Mouse (Mus musculus) embryonic facial prominence, embryonic 15.5 days (tissue): Measurements from ENCODE around the gene Pdgfb. TPM values are rescaled to one million over a fixed set of nuclear protein-coding genes. Genes with fewer than 3 reads are reported as not detected.
A peak's percentile ranks its signal among the peaks of the same experiment; 100 is the strongest.

Experiments used
- ATAC-seq: fragments of 200-750 bp; cut with Nextera tagmentation; 2 replicates; pipeline ENCODE4 v1.8.0; 2017; ENCODE audit warnings: low read depth, moderate TSS enrichment; ENCODE audit not compliant: insufficient number of reproducible peaks, low FRiP score, low TSS enrichment
- H3K27ac ChIP-seq: fragments of 300-500 bp; sonication (generic); replicated peaks from 2 replicates; pipeline ENCODE4 v1.5.1; 2015; ENCODE audit warnings: mild to moderate bottlenecking, inconsistent platforms
- H3K27me3 ChIP-seq: fragments of 300-500 bp; sonication (generic); 2 replicates; pipeline ENCODE4 v1.6.1; 2015; ENCODE audit warnings: inconsistent platforms
- H3K36me3 ChIP-seq: fragments of 300-500 bp; sonication (generic); 2 replicates; pipeline ENCODE4 v1.6.1; 2015; ENCODE audit warnings: mild to moderate bottlenecking, inconsistent platforms
- H3K4me1 ChIP-seq: fragments of 300-500 bp; sonication (generic); 2 replicates; pipeline ENCODE4 v1.6.1; 2015; ENCODE audit warnings: inconsistent platforms
- H3K4me2 ChIP-seq: fragments of 300-500 bp; sonication (generic); replicated peaks from 2 replicates; pipeline ENCODE4 v1.6.1; 2015; ENCODE audit warnings: mild to moderate bottlenecking, inconsistent platforms
- H3K4me3 ChIP-seq: fragments of 300-500 bp; sonication (generic); replicated peaks from 2 replicates; pipeline ENCODE4 v1.5.1; 2015; ENCODE audit warnings: mild to moderate bottlenecking, inconsistent platforms
- H3K9ac ChIP-seq: fragments of 300-500 bp; sonication (generic); 2 replicates; pipeline ENCODE4 v1.6.1; 2015; ENCODE audit warnings: inconsistent platforms
- H3K9me3 ChIP-seq: fragments of 300-500 bp; sonication (generic); replicated peaks from 2 replicates; pipeline ENCODE4 v1.6.1; 2016; ENCODE audit warnings: inconsistent platforms
- WGBS: fragments of 180-500 bp; shearing (Covaris S2); methylation state at CpG from one replicate; pipeline ENCODE4 v1.1.7; 2015; 5-methylcytosine and 5-hydroxymethylcytosine counted together
- microRNA-seq: library from miRNA; unstranded; fragments of <30 nt; microRNA quantifications from one replicate; pipeline ENCODE4, GENCODE M21; 2016; ENCODE audit warnings: borderline number of aligned reads
- polyA plus RNA-seq: library from polyadenylated mRNA; unstranded; fragments of >200 nt; fragmentation: Nextera tagmentation; extraction: Ambion mirVana; gene quantifications from 2 replicates; pipeline ENCODE4 v1.2.1, GENCODE M21; 2015

Gene Pdgfb
- polyA plus RNA-seq, 1 experiment from 2014 or later: 5.2 TPM

- H3K27me3 ChIP-seq: no peaks in the 10 kb centered on the region
- 0 out of 2 replicates have a peak, but pooled peaks have one; percentile 12 for ATAC-seq
- 49% methylated on average over 11 of the region's 11 CpGs for WGBS
- no peak overlapping the region for H3K4me2 ChIP-seq
- H3K4me3 ChIP-seq: no peak overlapping the region
- H3K36me3 ChIP-seq: no peaks in the 10 kb centered on the region
- H3K27ac ChIP-seq: peak overlapping the region; percentile 58
- H3K9ac ChIP-seq: no peak overlapping the region
- H3K9me3 ChIP-seq: no peaks in the 10 kb centered on the region
- H3K4me1 ChIP-seq: peaks cover 38% of the 10 kb centered on the region
Measured at GRCm38 (mm10) chr15:79952504-79953231, 62.1 kb downstream of the Pdgfb start.

GRCm38 (mm10) chr15:79951730-79952503 lies 62.9 kb downstream of the Pdgfb start:
- ATAC-seq: no peak
- 28% methylated on average over 14 of the region's 14 CpGs for WGBS
- H3K4me3 ChIP-seq: no peak overlapping the region
- H3K4me2 ChIP-seq: no peak overlapping the region; the same call in 1 of the 2 replicates
- no peaks in the 10 kb centered on the region for H3K36me3 ChIP-seq
- H3K9me3 ChIP-seq: no peaks in the 10 kb centered on the region
- peaks cover 38% of the 10 kb centered on the region for H3K4me1 ChIP-seq
- H3K9ac ChIP-seq: no peak overlapping the region
- H3K27ac ChIP-seq: peak overlapping the region; percentile 58
- no peaks in the 10 kb centered on the region for H3K27me3 ChIP-seq

- WGBS: 57% methylated on average over 6 of the region's 6 CpGs
- peak overlapping the region; percentile 56; the same call in 1 of the 2 replicates for H3K4me2 ChIP-seq
- peak overlapping the region; percentile 58 for H3K27ac ChIP-seq
Measured at GRCm38 (mm10) chr15:79951226-79951625, 63.6 kb downstream of the Pdgfb start.

GRCm38 (mm10) chr15:79950250-79951025 lies 64.3 kb downstream of the Pdgfb start:
- no peak overlapping the region; the same call in 1 of the 2 replicates for H3K9ac ChIP-seq
- peak overlapping the region; percentile 58; the same call in 1 of the 2 replicates for H3K27ac ChIP-seq
- peak; percentile 40 for ATAC-seq
- H3K9me3 ChIP-seq: no peaks in the 10 kb centered on the region
- H3K27me3 ChIP-seq: no peaks in the 10 kb centered on the region
- H3K4me2 ChIP-seq: peak overlapping the region; percentile 56
- H3K4me3 ChIP-seq: peak overlapping the region; percentile 21
- H3K4me1 ChIP-seq: peaks cover 42% of the 10 kb centered on the region
- no peaks in the 10 kb centered on the region for H3K36me3 ChIP-seq
- WGBS: 2% methylated on average over 24 of the region's 24 CpGs

More at GRCm38 (mm10) chr15:79951226-79951625, 63.6 kb downstream of the Pdgfb start:
- no peaks in the 10 kb centered on the region for H3K27me3 ChIP-seq
- ATAC-seq: no peak
- no peaks in the 10 kb centered on the region for H3K9me3 ChIP-seq
- no peak overlapping the region for H3K4me3 ChIP-seq
- H3K4me1 ChIP-seq: peaks cover 41% of the 10 kb centered on the region
- H3K9ac ChIP-seq: no peak overlapping the region
- H3K36me3 ChIP-seq: no peaks in the 10 kb centered on the region

- no peak for ATAC-seq
- no peak overlapping the region for H3K4me3 ChIP-seq
- 67% methylated on average over 6 of the region's 6 CpGs for WGBS
- no peak overlapping the region for H3K9ac ChIP-seq
- H3K36me3 ChIP-seq: no peaks in the 10 kb centered on the region
- no peak overlapping the region for H3K4me2 ChIP-seq
- H3K9me3 ChIP-seq: no peaks in the 10 kb centered on the region
- H3K27ac ChIP-seq: no peak overlapping the region
- H3K4me1 ChIP-seq: peaks cover 40% of the 10 kb centered on the region
- H3K27me3 ChIP-seq: no peaks in the 10 kb centered on the region
Measured at GRCm38 (mm10) chr15:79947681-79948080, 67.1 kb downstream of the Pdgfb start.

DNA sequence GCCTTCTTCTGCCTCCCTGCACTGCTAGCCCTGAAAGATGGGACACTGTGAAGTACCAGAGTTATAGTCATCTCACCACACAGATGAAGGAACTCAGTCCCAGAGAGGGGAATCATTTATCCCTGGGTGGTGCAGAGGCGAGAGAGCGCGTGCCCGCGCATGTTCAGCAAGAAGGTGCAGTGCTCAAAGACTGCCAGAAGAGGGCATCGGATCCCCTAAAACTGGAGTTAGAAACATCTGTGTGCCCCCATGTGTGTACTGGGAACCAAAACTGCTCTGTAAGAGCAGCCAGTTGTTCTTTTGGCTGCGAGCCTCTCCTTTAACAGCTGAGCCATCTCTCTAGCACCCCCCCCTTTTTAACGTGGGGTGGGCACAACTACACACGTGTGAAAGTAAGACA lies 68.0 kb downstream of the Pdgfb start:
- H3K9me3 ChIP-seq: no peaks in the 10 kb centered on the region
- H3K9ac ChIP-seq: no peak overlapping the region
- no peak overlapping the region for H3K4me3 ChIP-seq
- no peaks in the 10 kb centered on the region for H3K27me3 ChIP-seq
- no peak overlapping the region for H3K4me2 ChIP-seq
- no peaks in the 10 kb centered on the region for H3K36me3 ChIP-seq
- H3K4me1 ChIP-seq: peaks cover 31% of the 10 kb centered on the region
- ATAC-seq: no peak
- WGBS: 61% methylated on average over 9 of the region's 9 CpGs
- H3K27ac ChIP-seq: no peak overlapping the region

- no peak overlapping the region for H3K27ac ChIP-seq
- H3K4me2 ChIP-seq: no peak overlapping the region
- H3K4me3 ChIP-seq: no peak overlapping the region
- no peaks in the 10 kb centered on the region for H3K9me3 ChIP-seq
- 0 out of 2 replicates have a peak, but pooled peaks have one; percentile 64 for ATAC-seq
- no peaks in the 10 kb centered on the region for H3K27me3 ChIP-seq
- H3K4me1 ChIP-seq: peaks cover 23% of the 10 kb centered on the region
- H3K36me3 ChIP-seq: no peaks in the 10 kb centered on the region
- no peak overlapping the region for H3K9ac ChIP-seq
- 6% methylated on average over 4 of the region's 4 CpGs for whole genome bisulfite sequencing
Measured at GRCm38 (mm10) chr15:79946022-79946421, 68.8 kb downstream of the Pdgfb start.

Small RNA genes within 50 kb of the gene (microRNA-seq; reads per million reads assigned to microRNA genes)
- gene Mir7213: 1.2 reads per million

Other genes starting within 250 kb of the Pdgfb start
- gene Dnal4, start 237.1 kb downstream of the Pdgfb start, polyA plus RNA-seq: 73.3 and 77.6 TPM in 2 replicates
- gene Nptxr, start 210.2 kb downstream of the Pdgfb start, polyA plus RNA-seq: 8.4 and 9.0 TPM in 2 replicates
- 0.91 TPM in 1 of 2 replicates, not detected in the other for gene Npcd, start 180.7 kb downstream of the Pdgfb start, polyA plus RNA-seq
- gene Cbx6, start 180.3 kb downstream of the Pdgfb start, polyA plus RNA-seq: 90.7 and 93.5 TPM in 2 replicates
- gene Apobec3, start 123.3 kb downstream of the Pdgfb start, polyA plus RNA-seq: 16.7 and 19.2 TPM in 2 replicates
- 3.1 and 4.6 TPM in 2 replicates for gene Cbx7, start 43.9 kb downstream of the Pdgfb start, polyA plus RNA-seq
- gene Syngr1, start 76.4 kb upstream of the Pdgfb start, polyA plus RNA-seq: 13.5 and 13.7 TPM in 2 replicates
- 1,004 and 1,072 TPM in 2 replicates for gene Rpl3, start 76.9 kb upstream of the Pdgfb start, polyA plus RNA-seq
- 38.2 and 38.7 TPM in 2 replicates for gene Tab1, start 118.2 kb upstream of the Pdgfb start, polyA plus RNA-seq
- gene Mgat3, start 158.7 kb upstream of the Pdgfb start, polyA plus RNA-seq: 4.6 and 5.5 TPM in 2 replicates
- gene Mief1, start 219.0 kb upstream of the Pdgfb start, polyA plus RNA-seq: 26.4 and 27.8 TPM in 2 replicates
- gene AC140267.1, start 220.9 kb upstream of the Pdgfb start, polyA plus RNA-seq: not detected in 2 replicates
- 141 and 145 TPM in 2 replicates for gene Atf4, start 240.2 kb upstream of the Pdgfb start, polyA plus RNA-seq
- gene Rps19bp1, start 249.3 kb upstream of the Pdgfb start, polyA plus RNA-seq: 53.5 and 54.6 TPM in 2 replicates